Mouse (Mus musculus) midbrain, embryonic 10.5 days (tissue): Measurements from ENCODE around the gene Ptprh. TPM values are rescaled to one million over a fixed set of nuclear protein-coding genes. Genes with fewer than 3 reads are reported as not detected.

ENCODE experiments used
- DNase-seq: peaks from one replicate; pipeline ENCODE4 v3.0.0-alpha.2; 2017; ENCODE audit warnings: low spot score
- H3K27ac ChIP-seq: fragments of 300-500 bp; sonication (generic); replicated peaks from 2 replicates; pipeline ENCODE4 v1.5.1; 2016; ENCODE audit warnings: mild to moderate bottlenecking
- H3K27me3 ChIP-seq: fragments of 300-500 bp; sonication (generic); 2 replicates; pipeline ENCODE4 v1.6.1; 2016; ENCODE audit warnings: low read depth, mild to moderate bottlenecking; ENCODE audit not compliant: poor library complexity, severe bottlenecking
- H3K36me3 ChIP-seq: fragments of 300-500 bp; sonication (generic); 2 replicates; pipeline ENCODE4 v1.6.1; 2016; ENCODE audit warnings: mild to moderate bottlenecking, moderate library complexity
- H3K4me1 ChIP-seq: fragments of 300-500 bp; sonication (generic); 2 replicates; pipeline ENCODE4 v1.6.1; 2016
- H3K4me3 ChIP-seq: fragments of 300-500 bp; sonication (generic); 2 replicates; pipeline ENCODE4 v1.5.1; 2016; ENCODE audit warnings: mild to moderate bottlenecking, moderate library complexity
- H3K9me3 ChIP-seq: fragments of 300-500 bp; sonication (generic); replicated peaks from 2 replicates; pipeline ENCODE4 v1.6.1; 2016; ENCODE audit warnings: mild to moderate bottlenecking
- WGBS: fragments of 180-500 bp; shearing (Covaris S2); methylation state at CpG from one replicate; pipeline ENCODE4 v1.1.7; 2016; 5-methylcytosine and 5-hydroxymethylcytosine counted together
- polyA plus RNA-seq: library from polyadenylated mRNA; unstranded; fragments of >200 nt; fragmentation: Nextera tagmentation; extraction: Ambion mirVana; gene quantifications from 2 replicates; pipeline ENCODE4 v1.2.1, GENCODE M21; 2016

Ptprh gene
- polyA plus RNA-seq, 1 experiment from 2014 or later: not detected

DNA sequence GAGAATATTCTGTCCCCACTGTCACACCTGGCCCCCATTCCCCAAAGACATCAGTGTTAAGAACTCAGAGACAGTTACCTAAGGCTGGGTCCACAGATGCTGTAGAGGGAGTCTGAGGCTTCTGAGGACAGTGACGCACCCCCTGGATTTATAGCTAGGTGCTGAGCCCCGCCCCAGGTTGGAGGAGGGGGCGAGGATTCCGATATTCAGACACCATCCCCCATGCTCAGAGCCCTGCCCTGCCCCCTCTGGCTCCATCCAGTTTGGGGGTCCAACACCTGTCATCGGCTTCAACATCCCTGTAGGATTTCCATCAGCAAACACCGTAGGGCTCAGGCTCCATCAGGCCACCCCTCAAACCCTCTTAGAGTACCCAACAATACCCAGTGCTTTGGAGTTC, 88.0 kb downstream of the Ptprh start:
- Histone ChIP-seq H3K27ac (peak overlapping the region; percentile 72), H3K9me3 (no peaks in the 10 kb centered on the region), H3K27me3 (peaks cover 16% of the 10 kb centered on the region), H3K36me3 (no peaks in the 10 kb centered on the region), H3K4me1 (peaks cover 37% of the 10 kb centered on the region), H3K4me3 (no peak overlapping the region)
- no peak for DNase-seq
- 68% methylated on average over 6 of the region's 6 CpGs for WGBS

DNA sequence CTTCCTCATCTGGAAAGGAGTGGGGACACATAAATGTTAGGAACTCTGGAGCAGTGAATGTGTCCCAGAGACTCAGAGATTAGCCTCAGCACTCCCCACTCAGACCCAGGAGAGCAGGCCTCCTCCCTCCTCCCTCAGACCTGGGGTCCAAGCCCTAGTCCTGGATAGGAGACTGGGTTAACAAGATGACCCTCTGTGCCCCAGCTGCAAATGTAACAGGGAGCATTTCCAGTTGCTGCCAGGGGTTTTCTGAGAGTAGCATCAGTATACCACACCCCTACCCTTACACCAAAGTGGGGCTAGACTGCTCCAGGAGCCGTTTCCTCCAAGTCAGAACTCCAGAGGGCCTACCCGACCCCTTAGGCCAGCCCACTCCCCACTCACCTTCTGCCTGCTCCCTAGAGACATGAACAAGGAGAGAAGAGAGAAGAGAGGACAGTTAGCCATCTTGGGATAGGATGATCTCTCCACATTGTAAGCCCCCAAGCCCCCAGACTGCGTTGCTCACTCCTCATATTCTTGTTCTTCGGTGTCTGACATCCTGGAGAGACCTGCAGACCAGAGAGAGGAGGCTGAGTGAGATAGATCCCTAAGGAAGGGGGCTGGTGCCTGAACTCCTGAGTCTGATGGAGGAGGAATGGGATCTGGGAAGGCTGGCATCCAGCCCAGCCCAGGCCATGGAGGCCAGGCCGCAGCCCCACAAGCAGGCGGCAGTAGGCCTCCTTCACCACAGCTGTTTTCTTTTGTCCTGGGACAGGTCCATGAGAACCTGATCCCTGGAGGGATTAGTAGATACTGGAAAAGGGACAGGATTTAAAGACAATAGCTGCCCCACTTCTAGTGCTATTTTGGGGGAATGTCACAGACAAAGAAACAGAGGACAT, 89.8 kb downstream of the Ptprh start:
- H3K36me3 ChIP-seq: no peaks in the 10 kb centered on the region
- no peak for DNase-seq
- peaks cover 45% of the 10 kb centered on the region for H3K4me1 ChIP-seq
- peak overlapping the region; percentile 76 for H3K27ac ChIP-seq
- peaks cover 8% of the 10 kb centered on the region; the same call in 1 of the 2 replicates for H3K27me3 ChIP-seq
- H3K4me3 ChIP-seq: no peak overlapping the region
- H3K9me3 ChIP-seq: no peaks in the 10 kb centered on the region
- WGBS: 43% methylated on average over 6 of the region's 6 CpGs

DNA sequence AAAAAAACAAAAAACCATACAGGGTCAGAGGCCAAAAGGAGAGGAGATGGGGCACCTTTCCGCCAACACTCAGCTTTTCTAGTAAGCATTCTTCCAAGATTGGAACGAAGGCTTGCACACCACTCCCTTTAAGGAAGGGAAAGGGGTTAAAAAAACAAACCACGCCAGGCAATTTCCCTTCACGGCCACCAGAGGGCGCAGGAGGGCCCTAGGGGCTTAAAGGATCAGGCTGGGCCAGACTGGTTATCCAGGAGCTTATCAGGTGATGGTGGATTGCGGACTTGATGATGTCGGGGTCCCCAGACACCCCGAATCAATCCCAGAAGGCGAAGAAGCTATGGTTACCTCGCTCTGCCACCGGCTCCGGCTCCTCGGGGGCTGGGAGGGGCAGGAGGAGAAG, 90.6 kb downstream of the Ptprh start:
- Histone ChIP-seq H3K4me1 (peaks cover 45% of the 10 kb centered on the region), H3K36me3 (no peaks in the 10 kb centered on the region), H3K4me3 (no peak overlapping the region), H3K27ac (0 out of 2 replicates have a peak overlapping the region, but pooled peaks have one; percentile 28), H3K27me3 (peaks cover 8% of the 10 kb centered on the region; the same call in 1 of the 2 replicates), H3K9me3 (no peaks in the 10 kb centered on the region)
- DNase-seq: peak; percentile 53
- 34% methylated on average over 13 of the region's 13 CpGs for WGBS

- H3K27me3 ChIP-seq: peaks cover 8% of the 10 kb centered on the region; the same call in 1 of the 2 replicates
- H3K9me3 ChIP-seq: no peaks in the 10 kb centered on the region
- no peak overlapping the region for H3K4me3 ChIP-seq
- no peak for DNase-seq
- H3K36me3 ChIP-seq: no peaks in the 10 kb centered on the region
- H3K4me1 ChIP-seq: peaks cover 41% of the 10 kb centered on the region
- 83% methylated on average over 8 of the region's 8 CpGs for WGBS
- no peak overlapping the region for H3K27ac ChIP-seq
These were observed 92.2 kb downstream of the Ptprh start for GRCm38 (mm10) chr7:4511489-4512224.

GRCm38 (mm10) chr7:4509863-4510608, 93.8 kb downstream of the Ptprh start:
- WGBS: 23% methylated on average over 24 of the region's 24 CpGs
- H3K4me1 ChIP-seq: peaks cover 29% of the 10 kb centered on the region
- peaks cover 8% of the 10 kb centered on the region; the same call in 1 of the 2 replicates for H3K27me3 ChIP-seq
- H3K27ac ChIP-seq: 0 out of 2 replicates have a peak overlapping the region, but pooled peaks have one; percentile 23
- DNase-seq: peak; percentile 83
- H3K36me3 ChIP-seq: no peaks in the 10 kb centered on the region
- no peaks in the 10 kb centered on the region for H3K9me3 ChIP-seq
- H3K4me3 ChIP-seq: peak overlapping the region; percentile 23

DNA sequence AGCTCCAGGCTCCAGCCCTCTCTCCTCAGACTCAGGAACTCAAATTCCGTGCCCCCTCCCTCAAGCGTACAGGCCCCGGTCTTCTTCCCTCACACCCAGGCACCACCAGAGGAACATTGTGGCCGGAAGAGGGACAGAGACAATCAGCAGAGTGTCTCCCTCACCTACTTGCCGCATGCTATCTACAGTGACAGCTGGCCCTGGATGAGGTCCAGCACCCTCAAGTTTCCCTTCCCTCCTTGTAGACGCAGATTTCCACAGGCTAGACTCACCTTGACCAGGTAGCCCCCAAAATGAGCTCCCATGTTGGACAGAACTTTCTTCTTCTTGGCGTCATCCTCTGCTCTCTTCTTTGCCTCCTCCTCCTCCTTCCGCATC, 95.1 kb downstream of the Ptprh start:
- no peaks in the 10 kb centered on the region for H3K36me3 ChIP-seq
- peaks cover 8% of the 10 kb centered on the region; the same call in 1 of the 2 replicates for H3K27me3 ChIP-seq
- H3K9me3 ChIP-seq: no peaks in the 10 kb centered on the region
- 86% methylated on average over 8 of the region's 8 CpGs for WGBS
- no peak overlapping the region for H3K27ac ChIP-seq
- DNase-seq: no peak
- peaks cover 18% of the 10 kb centered on the region for H3K4me1 ChIP-seq
- no peak overlapping the region for H3K4me3 ChIP-seq

DNA sequence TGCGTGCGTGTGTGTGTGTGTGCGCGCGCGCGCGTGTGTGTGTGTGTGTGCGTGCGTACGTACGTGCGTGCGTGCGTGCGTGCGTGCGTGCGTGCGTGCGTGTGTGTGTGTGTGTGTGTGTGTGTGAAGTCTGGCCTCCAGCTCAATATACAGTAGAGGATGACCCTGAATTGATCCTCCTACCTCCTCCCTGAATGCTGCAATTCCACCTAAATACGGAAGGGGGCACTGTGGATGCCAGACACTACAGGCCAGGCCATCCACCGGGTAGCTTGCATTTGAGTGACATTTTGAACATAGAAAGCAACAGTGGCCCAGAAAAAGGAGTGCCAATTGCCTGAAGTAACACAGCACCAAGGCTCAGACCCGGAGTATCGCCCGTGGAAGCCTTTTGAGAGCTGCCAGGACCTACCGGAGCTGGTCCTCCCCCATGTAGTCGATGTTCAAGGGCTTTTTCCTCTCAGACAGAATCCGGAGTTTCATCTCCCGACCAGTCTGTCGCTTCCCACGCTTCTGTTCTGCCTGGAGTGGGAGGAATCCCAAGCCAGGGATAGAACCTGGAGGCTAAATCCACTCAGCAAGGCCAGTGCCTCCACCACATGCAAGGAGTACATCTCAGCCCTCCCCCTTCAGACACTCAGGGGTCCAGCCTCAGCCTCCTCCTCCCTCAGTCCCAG, 95.6 kb downstream of the Ptprh start:
- peaks cover 8% of the 10 kb centered on the region; the same call in 1 of the 2 replicates for H3K27me3 ChIP-seq
- peaks cover 14% of the 10 kb centered on the region for H3K4me1 ChIP-seq
- H3K4me3 ChIP-seq: no peak overlapping the region
- no peaks in the 10 kb centered on the region for H3K9me3 ChIP-seq
- no peak overlapping the region for H3K27ac ChIP-seq
- 76% methylated on average over 32 of the region's 32 CpGs for WGBS
- H3K36me3 ChIP-seq: no peaks in the 10 kb centered on the region
- no peak for DNase-seq

DNA sequence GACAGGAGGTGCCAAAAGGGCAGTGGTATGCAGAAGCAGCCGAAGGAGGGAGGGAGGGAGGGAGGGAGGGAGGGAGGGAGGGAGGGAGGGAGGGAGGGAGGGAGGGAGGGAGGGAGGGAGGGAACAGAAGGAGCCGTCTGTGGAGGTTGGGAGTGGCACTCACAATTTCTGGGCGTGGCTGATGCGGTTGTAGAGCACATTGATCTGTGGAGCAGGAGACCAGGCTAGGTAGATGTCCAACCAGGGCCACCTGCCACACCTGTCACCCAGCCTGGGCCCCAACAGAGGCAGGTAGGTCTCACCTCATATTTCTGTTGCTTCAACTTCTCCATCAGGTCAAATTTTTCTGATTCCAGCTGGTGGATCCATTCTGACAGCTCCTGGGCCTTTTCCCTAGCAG, 96.6 kb downstream of the Ptprh start:
- H3K27me3 ChIP-seq: peaks cover 8% of the 10 kb centered on the region; the same call in 1 of the 2 replicates
- no peaks in the 10 kb centered on the region for H3K9me3 ChIP-seq
- no peak overlapping the region for H3K4me3 ChIP-seq
- H3K36me3 ChIP-seq: no peaks in the 10 kb centered on the region
- peaks cover 17% of the 10 kb centered on the region for H3K4me1 ChIP-seq
- DNase-seq: no peak
- no peak overlapping the region for H3K27ac ChIP-seq
- 61% methylated on average over 3 of the region's 4 CpGs for WGBS

DNA sequence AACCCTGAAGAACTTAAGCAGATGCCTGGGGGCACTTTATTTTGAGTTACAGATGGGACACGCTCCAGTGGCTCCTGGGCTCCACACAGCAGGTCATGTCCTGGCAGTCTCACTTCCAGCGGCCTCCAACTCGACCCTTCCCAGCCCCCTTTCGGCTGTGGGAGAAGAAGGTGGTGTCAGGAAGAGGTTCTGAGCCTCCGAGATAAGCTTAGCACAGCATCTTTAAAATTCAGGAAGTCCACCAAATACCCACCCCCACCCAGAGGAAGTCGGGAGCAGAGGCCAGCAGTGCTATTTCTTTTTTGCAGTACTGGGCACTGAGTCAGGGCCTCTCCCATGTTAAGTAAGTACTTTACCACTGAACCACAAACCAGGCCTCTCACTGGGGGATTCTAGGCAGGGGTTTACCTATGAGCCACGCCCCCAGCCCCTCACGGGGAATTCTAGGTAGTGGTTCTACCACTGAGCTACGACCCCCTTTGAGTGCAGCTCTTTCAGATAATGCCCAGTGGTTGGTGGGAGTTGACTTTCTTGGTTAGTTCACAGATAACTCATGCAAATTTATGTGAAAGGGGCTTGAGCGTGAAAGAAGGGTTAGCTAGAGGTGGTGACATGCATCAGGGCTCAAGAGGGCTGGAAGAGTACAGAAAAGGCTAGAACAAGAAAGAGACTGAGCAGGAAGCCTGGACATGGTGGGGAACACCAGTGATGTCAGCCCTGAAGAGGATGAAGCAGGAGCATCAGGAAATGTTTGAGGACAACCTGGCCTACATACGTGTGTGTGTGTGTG, 99.0 kb downstream of the Ptprh start:
- no peaks in the 10 kb centered on the region for H3K36me3 ChIP-seq
- H3K4me3 ChIP-seq: no peak overlapping the region
- H3K9me3 ChIP-seq: no peaks in the 10 kb centered on the region
- DNase-seq: no peak
- WGBS: 65% methylated on average over 11 of the region's 11 CpGs
- H3K4me1 ChIP-seq: peaks cover 20% of the 10 kb centered on the region
- no peak overlapping the region for H3K27ac ChIP-seq
- peaks cover 8% of the 10 kb centered on the region; the same call in 1 of the 2 replicates for H3K27me3 ChIP-seq

DNA sequence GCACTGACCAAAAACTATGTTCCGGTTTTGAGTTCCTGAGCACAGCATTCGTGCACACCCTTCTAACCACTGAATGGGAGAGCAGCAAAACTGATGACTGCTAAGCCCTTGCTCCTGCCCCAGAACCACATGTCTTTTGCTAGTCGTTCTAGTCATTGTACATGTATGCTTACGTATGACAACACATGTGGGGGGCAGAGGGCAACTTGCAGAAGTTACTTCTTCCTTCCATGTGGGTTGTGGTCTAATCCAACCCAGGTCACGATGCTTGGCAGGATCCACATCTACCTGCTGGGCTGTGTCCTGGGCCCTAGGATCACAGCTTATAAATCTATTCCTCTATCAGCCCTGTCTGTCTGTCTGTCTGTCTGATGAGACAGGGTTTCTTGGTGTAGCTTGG, 100.0 kb downstream of the Ptprh start:
- Histone ChIP-seq H3K4me1 (peaks cover 26% of the 10 kb centered on the region), H3K36me3 (peaks cover 3% of the 10 kb centered on the region; the same call in 1 of the 2 replicates), H3K27ac (no peak overlapping the region), H3K27me3 (no peaks in the 10 kb centered on the region; the same call in 1 of the 2 replicates), H3K4me3 (no peak overlapping the region), H3K9me3 (no peaks in the 10 kb centered on the region)
- DNase-seq: no peak
- 82% methylated on average over 5 of the region's 5 CpGs for WGBS

GRCm38 (mm10) chr7:4503100-4503499, 100.7 kb downstream of the Ptprh start:
- no peak overlapping the region for H3K27ac ChIP-seq
- H3K36me3 ChIP-seq: peaks cover 4% of the 10 kb centered on the region; the same call in 1 of the 2 replicates
- 84% methylated on average over 4 of the region's 4 CpGs for WGBS
- no peak overlapping the region; the same call in 1 of the 2 replicates for H3K4me3 ChIP-seq
- no peak for DNase-seq
- no peaks in the 10 kb centered on the region for H3K9me3 ChIP-seq
- H3K27me3 ChIP-seq: no peaks in the 10 kb centered on the region
- H3K4me1 ChIP-seq: peaks cover 34% of the 10 kb centered on the region
